Mouse (Mus musculus): Measurements from ENCODE around the gene Prkra. TPM values are rescaled to one million over a fixed set of nuclear protein-coding genes. Genes with fewer than 3 reads are reported as not detected.
"Not testable (repeated sequence)": the region's sequence is repeated elsewhere in the genome, so short reads cannot be mapped to it uniquely, and the experiment has no call there.

Gene Prkra
- total and polyA plus RNA-seq, 3 experiments = 7.0 to 13.7 (median 8.4) TPM

DNA sequence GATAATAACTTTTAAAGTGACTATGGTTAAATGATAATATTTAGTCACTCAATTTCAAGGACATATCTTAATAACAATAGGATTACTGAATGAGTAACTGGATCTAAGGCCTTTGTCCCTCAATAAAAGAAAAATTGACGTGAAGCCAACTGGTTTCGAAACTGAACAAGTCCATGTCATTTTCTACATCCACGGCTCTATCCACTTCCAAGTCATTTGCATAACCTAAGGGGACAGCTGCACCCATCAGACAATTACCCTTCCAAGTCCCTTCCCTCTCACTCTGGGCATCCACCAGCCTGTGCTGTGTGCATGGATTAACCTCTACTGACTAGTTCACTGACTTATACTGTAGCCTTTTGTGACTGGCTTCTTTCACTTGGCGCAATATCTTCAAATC is 16.2 kb downstream of the Prkra start:
- dilution Hi-C loops (cut with MboI; ENCODE audit: extremely low pct_ligation_motif_present, extremely low pct_unique_long_range_greater_than_20kb, low sequenced_read_pairs) (no loop called here), in situ Hi-C loops (cut with MboI; ENCODE audit: low pct_ligation_motif_present, low pct_unique_long_range_greater_than_20kb, low sequenced_read_pairs) (no loop called here)
- Histone ChIP-seq H3K9ac (ENCODE audit: insufficient read depth, low read depth) (no peak overlapping the region), H3K27ac (ENCODE audit: insufficient read depth, low read depth) (no peak overlapping the region), H3K4me1 (ENCODE audit: control insufficient read depth in 1 of 2, insufficient read depth in 2 of 2) (no peaks in the 10 kb centered on the region), H3K27me3 (replicated peaks) (no peaks in the 10 kb centered on the region), H3K4me2 (ENCODE audit: insufficient read depth, low read depth, poor library complexity, severe bottlenecking) (no peak overlapping the region), H3K36me3 (replicated peaks in 1 of 2; ENCODE audit: control insufficient read depth in 1 of 2, insufficient read depth in 1 of 2, low read length in 1 of 2) (peaks cover 0 to 20% of the 10 kb centered on the region in 2 experiments), H3K79me2 (replicated peaks; ENCODE audit: control insufficient read depth, extremely low read depth, insufficient read depth, poor library complexity, severe bottlenecking) (no peaks in the 10 kb centered on the region), H3K4me3 (replicated peaks in 1 of 3; ENCODE audit: low read depth in 2 of 3, low read length in 2 of 3, poor library complexity in 1 of 3) (no peak overlapping the region), H3K9me3 (replicated peaks; ENCODE audit: low read length) (no peaks in the 10 kb centered on the region)
- TF ChIP-seq MEF2A (IDR thresholded peaks at IDR 0.05; ENCODE audit: borderline replicate concordance, low read depth, low read length) (no peak), POLR2A (IDR thresholded peaks at IDR 0.05; ENCODE audit: low read depth, low read length) (no peak), JUND (conservative IDR thresholded peaks at IDR 0.05; ENCODE audit: low read depth, low read length) (no peak), RCOR1 (conservative IDR thresholded peaks at IDR 0.05; ENCODE audit: low read depth, low read length) (no peak), IRF4 (IDR thresholded peaks at IDR 0.05; ENCODE audit: low read depth, low read length) (no peak), ZNF384 (IDR thresholded peaks at IDR 0.05; ENCODE audit: low read depth, low read length) (no peak), MYC (IDR thresholded peaks at IDR 0.05; ENCODE audit: low read depth, low read length) (no peak), USF2 (conservative IDR thresholded peaks at IDR 0.05; ENCODE audit: low read depth, low read length) (no peak), USF1 (IDR thresholded peaks at IDR 0.05; ENCODE audit: low read depth, low read length) (no peak), CHD1 (IDR thresholded peaks at IDR 0.05; ENCODE audit: low read depth, low read length) (no peak), PAX5 (IDR thresholded peaks at IDR 0.05; ENCODE audit: low read length) (no peak), MXI1 (IDR thresholded peaks at IDR 0.05; ENCODE audit: low read depth, low read length) (no peak), ZC3H11A (IDR thresholded peaks at IDR 0.05; ENCODE audit: low read depth, low read length) (no peak), POLR2AphosphoS2 (IDR thresholded peaks at IDR 0.05; ENCODE audit: low read depth, low read length) (no peak), EP300 (IDR thresholded peaks at IDR 0.05; ENCODE audit: low read length) (no peak), UBTF (IDR thresholded peaks at IDR 0.05; ENCODE audit: low read depth, low read length) (no peak), CTCF (conservative IDR thresholded peaks at IDR 0.05 in 1 of 2, IDR thresholded peaks at IDR 0.05 in 1 of 2; ENCODE audit: low read depth in 2 of 2, low read length in 2 of 2) (no peak), SMC3 (IDR thresholded peaks at IDR 0.05; ENCODE audit: low read depth, low read length) (no peak)
- no peak for DNase-seq (ENCODE audit: extremely low read depth)

- Histone ChIP-seq H3K4me1 (ENCODE audit: control insufficient read depth in 1 of 2, insufficient read depth in 2 of 2) (no peaks in the 10 kb centered on the region), H3K27me3 (replicated peaks) (no peaks in the 10 kb centered on the region), H3K36me3 (replicated peaks in 1 of 2; ENCODE audit: control insufficient read depth in 1 of 2, insufficient read depth in 1 of 2, low read length in 1 of 2) (peaks cover 0 to 14% of the 10 kb centered on the region in 2 experiments), H3K9me3 (replicated peaks; ENCODE audit: low read length) (no peaks in the 10 kb centered on the region), H3K9ac (ENCODE audit: insufficient read depth, low read depth) (no peak overlapping the region), H3K4me2 (ENCODE audit: insufficient read depth, low read depth, poor library complexity, severe bottlenecking) (no peak overlapping the region), H3K27ac (ENCODE audit: insufficient read depth, low read depth) (no peak overlapping the region), H3K4me3 (replicated peaks in 1 of 3; ENCODE audit: low read depth in 2 of 3, low read length in 2 of 3, poor library complexity in 1 of 3) (no peak overlapping the region), H3K79me2 (replicated peaks; ENCODE audit: control insufficient read depth, extremely low read depth, insufficient read depth, poor library complexity, severe bottlenecking) (no peaks in the 10 kb centered on the region)
- TF ChIP-seq USF1 (IDR thresholded peaks at IDR 0.05; ENCODE audit: low read depth, low read length) = no peak
- TF ChIP-seq GABPA (IDR thresholded peaks at IDR 0.05; ENCODE audit: insufficient replicate concordance, low read depth, low read length) = no peak
- no peak for TF ChIP-seq JUN (IDR thresholded peaks at IDR 0.05; ENCODE audit: insufficient read depth, low read depth, low read length)
- no peak for TF ChIP-seq USF2 (conservative IDR thresholded peaks at IDR 0.05; ENCODE audit: low read depth, low read length)
- no peak for TF ChIP-seq IRF4 (IDR thresholded peaks at IDR 0.05; ENCODE audit: low read depth, low read length)
- no peak for TF ChIP-seq HCFC1 (IDR thresholded peaks at IDR 0.05; ENCODE audit: low read depth, low read length)
- TF ChIP-seq POLR2AphosphoS2 (IDR thresholded peaks at IDR 0.05; ENCODE audit: low read depth, low read length) = no peak
- TF ChIP-seq MXI1 (IDR thresholded peaks at IDR 0.05; ENCODE audit: low read depth, low read length) = no peak
- no peak for TF ChIP-seq RCOR1 (conservative IDR thresholded peaks at IDR 0.05; ENCODE audit: low read depth, low read length)
- TF ChIP-seq EP300 (IDR thresholded peaks at IDR 0.05; ENCODE audit: low read length) = no peak
- TF ChIP-seq NELFE (IDR thresholded peaks at IDR 0.05; ENCODE audit: low read depth, low read length) = no peak
- no peak for TF ChIP-seq SIN3A (IDR thresholded peaks at IDR 0.05; ENCODE audit: low read length)
- dilution Hi-C loops (cut with MboI; ENCODE audit: extremely low pct_ligation_motif_present, extremely low pct_unique_long_range_greater_than_20kb, low sequenced_read_pairs) (no loop called here), in situ Hi-C loops (cut with MboI; ENCODE audit: low pct_ligation_motif_present, low pct_unique_long_range_greater_than_20kb, low sequenced_read_pairs) (no loop called here)
- DNase-seq (ENCODE audit: extremely low read depth) = no peak
Observed at GRCm38 (mm10) chr2:76630293-76630692, 17.5 kb downstream of the Prkra start.

- H3K4me1 ChIP-seq (ENCODE audit: control insufficient read depth in 1 of 2, insufficient read depth in 2 of 2); dilution Hi-C loops (cut with MboI; ENCODE audit: extremely low pct_ligation_motif_present, extremely low pct_unique_long_range_greater_than_20kb, low sequenced_read_pairs): not testable (repeated sequence)
Observed at GRCm38 (mm10) chr2:76622316-76622715, 25.5 kb downstream of the Prkra start.

More at GRCm38 (mm10) chr2:76622316-76622715, 25.5 kb downstream of the Prkra start:
- H3K9me3 ChIP-seq (replicated peaks; ENCODE audit: low read length); H3K9ac ChIP-seq (ENCODE audit: insufficient read depth, low read depth); H3K27me3 ChIP-seq (replicated peaks); H3K4me3 ChIP-seq (replicated peaks in 1 of 3; ENCODE audit: low read depth in 2 of 3, low read length in 2 of 3, poor library complexity in 1 of 3); in situ Hi-C loops (cut with MboI; ENCODE audit: low pct_ligation_motif_present, low pct_unique_long_range_greater_than_20kb, low sequenced_read_pairs); H3K36me3 ChIP-seq (replicated peaks in 1 of 2; ENCODE audit: control insufficient read depth in 1 of 2, insufficient read depth in 1 of 2, low read length in 1 of 2); H3K79me2 ChIP-seq (replicated peaks; ENCODE audit: control insufficient read depth, extremely low read depth, insufficient read depth, poor library complexity, severe bottlenecking); H3K27ac ChIP-seq (ENCODE audit: insufficient read depth, low read depth); DNase-seq (ENCODE audit: extremely low read depth); H3K4me2 ChIP-seq (ENCODE audit: insufficient read depth, low read depth, poor library complexity, severe bottlenecking): not testable (repeated sequence)

All from CH12.LX (cell line).